Mouse (Mus musculus) cerebellum, adult 2 months (tissue): ENCODE measurements at regions not wholly inside any gene's neighbourhood (a gene's known extent, or its start where the extent isn't known, plus 50 kb on each side); places are given as distances from the start of the nearest gene placed in this dataset.

Experiments
- CTCF ChIP-seq: fragments of 200-500 bp; IDR thresholded peaks from 2 replicates; pipeline ENCODE4 v1.5.1; 2011; ENCODE audit warnings: low read depth, mild to moderate bottlenecking, control low read depth, low read length, moderate library complexity, borderline replicate concordance; ENCODE audit not compliant: insufficient read depth
- POLR2A ChIP-seq: fragments of 200-500 bp; IDR thresholded peaks from 2 replicates; pipeline ENCODE4 v1.6.1; 2011; ENCODE audit warnings: low read length, control low read depth, borderline replicate concordance; ENCODE audit not compliant: insufficient read depth

- TF ChIP-seq CTCF (no peak), POLR2A (no peak)
Measured at GRCm38 (mm10) chr9:63876023-63876422, 118.2 kb upstream of the Smad3 start.
